Mouse (Mus musculus) embryonic stem cell, embryonic (primary cell): ENCODE results near the gene Gm1113.

Experiments
- CTCF ChIA-PET, 4 experiments: fragments of 300-600 bp in 2 of 4; fragments of 350-600 bp in 2 of 4; sonication (Branson Sonifier 250); formaldehyde crosslinking; loops; one replicate each; lab custom pipeline; 2022; ENCODE audit warnings: inconsistent platforms in 2 of 4; lab: Charles Lee
- POLR2A ChIA-PET, 4 experiments: fragments of 300-600 bp in 2 of 4; fragments of 350-600 bp in 2 of 4; sonication (Branson Sonifier 250); formaldehyde crosslinking; loops; one replicate each; lab custom pipeline; 2022; ENCODE audit warnings: antibody characterized with exemption in 4 of 4, inconsistent platforms in 1 of 4; lab: Charles Lee

Gm1113 gene

GRCm38 (mm10) chr9:35508234-35508633, 9.8 kb downstream of the Gm1113 start:
- POLR2A ChIA-PET = interaction anchor here in 2 of 4 experiments (1.0 to 2.0 kb wide), 3 partner anchors 15 to 87 kb away, joined by 3 to 4 read pairs (median 3); partner anchors contain the start of gene Cdon (in 1 of the 2)
- CTCF ChIA-PET = no interaction called here

GRCm38 (mm10) chr9:35502361-35503000, 15.6 kb downstream of the Gm1113 start:
- ChIA-PET CTCF (no interaction called here), POLR2A (interaction anchor here in 1 of 4 experiments (1.2 kb wide), 1 partner anchor 9 kb away, joined by 6 read pairs; no protein-coding TSS in a partner anchor)

- ChIA-PET POLR2A (interaction anchor here in 1 of 4 experiments (1.0 to 1.3 kb wide), 3 partner anchors 9 to 289 kb away, joined by 3 to 5 read pairs (median 4); partner anchors contain the start of gene Foxred1), CTCF (no interaction called here)
Measured at GRCm38 (mm10) chr9:35499946-35500345, 18.1 kb downstream of the Gm1113 start.

GRCm38 (mm10) chr9:35495471-35495870, 22.6 kb downstream of the Gm1113 start:
- POLR2A ChIA-PET = interaction anchor here in 2 of 4 experiments (0.7 to 1.7 kb wide), 7 partner anchors 16 to 28 kb away, joined by 3 to 5 read pairs (median 4); no protein-coding TSS in a partner anchor
- CTCF ChIA-PET = interaction anchor here in 1 of 4 experiments (0.8 to 1.3 kb wide), 2 partner anchors 29 to 195 kb away, joined by 3 read pairs; no protein-coding TSS in a partner anchor

- POLR2A ChIA-PET = interaction anchor here in 3 of 4 experiments (0.6 to 1.7 kb wide), 6 partner anchors 16 to 244 kb away, joined by 3 to 5 read pairs (median 4); no protein-coding TSS in a partner anchor
- CTCF ChIA-PET = interaction anchor here in 1 of 4 experiments (0.8 to 1.3 kb wide), 2 partner anchors 30 to 194 kb away, joined by 3 read pairs; no protein-coding TSS in a partner anchor
Measured at GRCm38 (mm10) chr9:35494937-35495336, 23.1 kb downstream of the Gm1113 start.

GRCm38 (mm10) chr9:35493733-35494092, 24.4 kb downstream of the Gm1113 start:
- ChIA-PET CTCF (interaction anchor here in 2 of 4 experiments (0.7 to 1.5 kb wide), 3 partner anchors 30 to 41 kb away, joined by 3 to 4 read pairs (median 3); no protein-coding TSS in a partner anchor), POLR2A (interaction anchor here in 2 of 4 experiments (0.8 to 2.0 kb wide), 8 partner anchors 9 to 347 kb away, joined by 3 to 7 read pairs (median 4); no protein-coding TSS in a partner anchor)

GRCm38 (mm10) chr9:35493033-35493732, 24.9 kb downstream of the Gm1113 start:
- CTCF ChIA-PET = interaction anchor here in 2 of 4 experiments (0.7 to 1.5 kb wide), 3 partner anchors 31 to 42 kb away, joined by 3 to 4 read pairs (median 3); no protein-coding TSS in a partner anchor
- POLR2A ChIA-PET = interaction anchor here in 2 of 4 experiments (0.7 to 2.0 kb wide), 8 partner anchors 9 to 346 kb away, joined by 3 to 7 read pairs (median 4); no protein-coding TSS in a partner anchor

GRCm38 (mm10) chr9:35491109-35491866, 26.8 kb downstream of the Gm1113 start:
- ChIA-PET CTCF (interaction anchor here in 2 of 4 experiments (1.0 to 1.3 kb wide), 2 partner anchors 209 to 292 kb away, joined by 3 read pairs; partner anchors contain the start of genes Srpr (in 1 of the 2) and Tirap (in 1 of the 2)), POLR2A (interaction anchor here in 1 of 4 experiments (0.5 to 1.4 kb wide), 2 partner anchors 9 to 266 kb away, joined by 3 to 5 read pairs; no protein-coding TSS in a partner anchor)

- CTCF ChIA-PET = interaction anchor here in 1 of 4 experiments (0.8 kb wide), 1 partner anchor 46 kb away, joined by 4 read pairs; no protein-coding TSS in a partner anchor
- POLR2A ChIA-PET = interaction anchor here in 1 of 4 experiments (1.4 to 2.3 kb wide), 5 partner anchors 9 to 67 kb away, joined by 3 to 6 read pairs (median 5); partner anchors contain the start of gene Cdon
Measured at GRCm38 (mm10) chr9:35488496-35488895, 29.6 kb downstream of the Gm1113 start.

GRCm38 (mm10) chr9:35486616-35487015, 31.5 kb downstream of the Gm1113 start:
- ChIA-PET POLR2A (interaction anchor here in 2 of 4 experiments (0.9 to 1.0 kb wide), 2 partner anchors 38 kb away, joined by 3 to 5 read pairs; no protein-coding TSS in a partner anchor), CTCF (no interaction called here)

- CTCF ChIA-PET = no interaction called here
- POLR2A ChIA-PET = interaction anchor here in 1 of 4 experiments (1.7 kb wide), 1 partner anchor 14 kb away, joined by 5 read pairs; no protein-coding TSS in a partner anchor
Measured at GRCm38 (mm10) chr9:35483949-35484348, 34.1 kb downstream of the Gm1113 start.

- ChIA-PET POLR2A (no interaction called here), CTCF (no interaction called here)
Measured at GRCm38 (mm10) chr9:35482014-35482898, 35.8 kb downstream of the Gm1113 start.

GRCm38 (mm10) chr9:35479456-35479855, 38.6 kb downstream of the Gm1113 start:
- ChIA-PET CTCF (interaction anchor here in 1 of 4 experiments (0.6 kb wide), 1 partner anchor 48 kb away, joined by 4 read pairs; no protein-coding TSS in a partner anchor), POLR2A (no interaction called here)

- CTCF ChIA-PET = no interaction called here
- POLR2A ChIA-PET = interaction anchor here in 1 of 4 experiments (0.7 kb wide), 1 partner anchor 18 kb away, joined by 3 read pairs; no protein-coding TSS in a partner anchor
Measured at GRCm38 (mm10) chr9:35475394-35475793, 42.7 kb downstream of the Gm1113 start.

GRCm38 (mm10) chr9:35474104-35474724, 43.9 kb downstream of the Gm1113 start:
- CTCF ChIA-PET = interaction anchor here in 3 of 4 experiments (0.6 to 1.6 kb wide), 3 partner anchors 50 to 134 kb away, joined by 3 to 5 read pairs (median 3); no protein-coding TSS in a partner anchor
- POLR2A ChIA-PET = interaction anchor here in 3 of 4 experiments (0.6 to 1.2 kb wide), 3 partner anchors 19 to 207 kb away, joined by 3 to 5 read pairs (median 4); partner anchors contain the start of gene Cdon (in 1 of the 3)

GRCm38 (mm10) chr9:35468913-35469312, 49.2 kb downstream of the Gm1113 start:
- ChIA-PET POLR2A (no interaction called here), CTCF (no interaction called here)
